Mouse (Mus musculus): ENCODE results near the gene Abcc2.

DNA sequence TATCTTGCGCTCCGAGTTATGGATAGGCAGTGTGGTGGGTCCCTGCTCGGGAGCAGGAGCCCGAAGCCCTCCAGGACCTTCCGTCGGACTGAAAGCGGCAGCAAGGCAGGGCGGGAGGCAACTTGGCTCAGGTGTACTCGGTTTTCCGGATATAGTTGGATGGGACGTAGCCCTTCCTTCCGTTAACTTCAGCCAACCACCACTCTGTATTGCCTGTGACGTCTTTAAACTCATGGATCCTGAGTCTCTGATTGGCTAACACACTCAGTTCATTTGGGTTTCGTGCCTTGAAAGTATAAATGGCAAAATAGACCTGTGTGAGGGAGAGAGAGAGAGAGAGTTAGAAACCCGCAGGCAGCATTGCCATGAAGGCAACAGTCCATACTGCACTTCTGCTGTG, 66.0 kb downstream of the Abcc2 start:
- TF ChIP-seq CTCF (IDR thresholded peaks at IDR 0.05; ENCODE audit: control insufficient read depth, insufficient read depth, insufficient read length) (no peak), MYOD1 (IDR thresholded peaks at IDR 0.05; ENCODE audit: control insufficient read depth, insufficient read length, low read depth) (no peak), FOSL1 (IDR thresholded peaks at IDR 0.05; ENCODE audit: insufficient read depth, low read length, poor library complexity, severe bottlenecking) (no peak), USF1 (IDR thresholded peaks at IDR 0.05; ENCODE audit: low read depth) (no peak)
